Mouse (Mus musculus) MEL (cell line): ENCODE data around the gene Scamp4. TPM values are rescaled to one million over a fixed set of nuclear protein-coding genes. Genes with fewer than 3 reads are reported as not detected.

Experiments
- DNase-seq: peaks from one replicate; pipeline ENCODE4 v3.0.0; 2011; ENCODE audit warnings: low read depth, low spot score
- H3K27ac ChIP-seq: 2 replicates; pipeline ENCODE4 v1.5.1; 2012; ENCODE audit warnings: low read depth, mild to moderate bottlenecking, control low read depth, low read length, moderate library complexity; ENCODE audit not compliant: control insufficient read depth
- H3K27me3 ChIP-seq, 2 experiments: fragments of 150-350 bp in 1 of 2; sonication (generic) in 1 of 2; 2 replicates each; pipeline ENCODE4 v1.6.1; 2012; ENCODE audit warnings: low read length in 2 of 2, mild to moderate bottlenecking in 2 of 2, improper control_type of control experiment in 1 of 2, moderate library complexity in 1 of 2; ENCODE audit not compliant: insufficient read depth in 2 of 2, control insufficient read depth in 1 of 2
- H3K36me3 ChIP-seq, 2 experiments: 2 replicates each; pipeline ENCODE4 v1.6.1; 2012 to 2014; ENCODE audit warnings: low read length in 2 of 2, improper control_type of control experiment in 1 of 2, inconsistent platforms in 1 of 2, mild to moderate bottlenecking in 1 of 2; ENCODE audit not compliant: insufficient read depth in 2 of 2, control insufficient read depth in 1 of 2
- H3K4me1 ChIP-seq, 2 experiments: fragments of 150-350 bp in 1 of 2; sonication (generic) in 1 of 2; 2 replicates each; pipeline ENCODE4 v1.6.1; 2012; ENCODE audit warnings: low read length in 2 of 2, improper control_type of control experiment in 1 of 2, mild to moderate bottlenecking in 1 of 2; ENCODE audit not compliant: insufficient read depth in 2 of 2, control insufficient read depth in 1 of 2
- H3K4me3 ChIP-seq, 2 experiments: fragments of 150-350 bp in 1 of 2; sonication (generic) in 1 of 2; 2 replicates each; pipeline ENCODE4 v1.5.1; 2012; ENCODE audit warnings: low read depth in 2 of 2, low read length in 2 of 2, mild to moderate bottlenecking in 2 of 2, moderate library complexity in 2 of 2, control low read depth in 1 of 2, improper control_type of control experiment in 1 of 2; ENCODE audit not compliant: control insufficient read depth in 1 of 2, insufficient read depth in 1 of 2
- H3K79me2 ChIP-seq: 2 replicates; pipeline ENCODE4 v1.6.1; 2012; ENCODE audit warnings: mild to moderate bottlenecking, low read length, moderate library complexity; ENCODE audit not compliant: control insufficient read depth, poor library complexity, insufficient read depth
- H3K9ac ChIP-seq: 2 replicates; pipeline ENCODE4 v1.6.1; 2012; ENCODE audit warnings: low read depth, mild to moderate bottlenecking, control low read depth, low read length, moderate library complexity; ENCODE audit not compliant: control insufficient read depth, poor library complexity, severe bottlenecking
- H3K9me3 ChIP-seq: fragments of 150-350 bp; sonication (generic); replicated peaks from 2 replicates; pipeline ENCODE4 v1.6.1; 2012; ENCODE audit warnings: mild to moderate bottlenecking, low read length, improper control_type of control experiment, moderate library complexity; ENCODE audit not compliant: insufficient read depth
- BHLHE40 ChIP-seq: IDR thresholded peaks from 2 replicates; pipeline ENCODE4 v1.6.1; 2012; ENCODE audit warnings: low read depth, mild to moderate bottlenecking, inconsistent platforms, low read length, improper control_type of control experiment, borderline replicate concordance
- CHD2 ChIP-seq: IDR thresholded peaks from 2 replicates; pipeline ENCODE4 v1.6.1; 2011; ENCODE audit warnings: low read length, improper control_type of control experiment
- CTCF ChIP-seq, 3 experiments: IDR thresholded peaks in 2 of 3; conservative IDR thresholded peaks in 1 of 3; 2 replicates each; pipeline ENCODE4 v1.5.1; 2011 to 2012; ENCODE audit warnings: low read length in 3 of 3, low read depth in 2 of 3, mild to moderate bottlenecking in 2 of 3, improper control_type of control experiment in 1 of 3, inconsistent platforms in 1 of 3, mixed read lengths in 1 of 3, moderate library complexity in 1 of 3; ENCODE audit not compliant: control insufficient read depth in 1 of 3, insufficient read depth in 1 of 3, poor library complexity in 1 of 3, severe bottlenecking in 1 of 3
- E2F4 ChIP-seq: IDR thresholded peaks from 2 replicates; pipeline ENCODE4 v1.6.1; 2011; ENCODE audit warnings: low read depth, low read length, improper control_type of control experiment, borderline replicate concordance
- ELF1 ChIP-seq: IDR thresholded peaks from 2 replicates; pipeline ENCODE4 v1.6.1; 2014; ENCODE audit warnings: low read depth, mild to moderate bottlenecking, inconsistent platforms, low read length, improper control_type of control experiment, moderate library complexity
- EP300 ChIP-seq, 2 experiments: IDR thresholded peaks; 2 replicates each; pipeline ENCODE4 v1.6.1; 2011; ENCODE audit warnings: improper control_type of control experiment in 2 of 2, low read length in 2 of 2, low read depth in 1 of 2, mild to moderate bottlenecking in 1 of 2
- ETS1 ChIP-seq: IDR thresholded peaks from 2 replicates; pipeline ENCODE4 v1.6.1; 2012; ENCODE audit warnings: low read depth, mild to moderate bottlenecking, inconsistent platforms, low read length, improper control_type of control experiment, moderate library complexity
- GABPA ChIP-seq: IDR thresholded peaks from 2 replicates; pipeline ENCODE4 v1.6.1; 2012; ENCODE audit warnings: low read depth, mild to moderate bottlenecking, inconsistent platforms, low read length, improper control_type of control experiment, moderate library complexity
- GATA1 ChIP-seq: IDR thresholded peaks from 2 replicates; pipeline ENCODE4 v1.6.1; 2011; ENCODE audit warnings: low read depth, low read length, improper control_type of control experiment
- HCFC1 ChIP-seq: IDR thresholded peaks from 2 replicates; pipeline ENCODE4 v1.6.1; 2012; ENCODE audit warnings: low read depth, mild to moderate bottlenecking, inconsistent platforms, low read length, improper control_type of control experiment, moderate library complexity
- JUND ChIP-seq: IDR thresholded peaks from 2 replicates; pipeline ENCODE4 v1.6.1; 2011; ENCODE audit warnings: low read depth, mild to moderate bottlenecking, improper control_type of control experiment, low read length
- KAT2A ChIP-seq: conservative IDR thresholded peaks from 2 replicates; pipeline ENCODE4 v1.6.1; 2012; ENCODE audit warnings: low read depth, low read length, improper control_type of control experiment, inconsistent platforms
- MAFK ChIP-seq: IDR thresholded peaks from 2 replicates; pipeline ENCODE4 v1.6.1; 2011; ENCODE audit warnings: low read depth, mild to moderate bottlenecking, low read length, improper control_type of control experiment, borderline replicate concordance
- MAX ChIP-seq: IDR thresholded peaks from 2 replicates; pipeline ENCODE4 v1.6.1; 2011; ENCODE audit warnings: low read length, improper control_type of control experiment
- MAZ ChIP-seq: IDR thresholded peaks from 2 replicates; pipeline ENCODE4 v1.6.1; 2012; ENCODE audit warnings: low read depth, mild to moderate bottlenecking, inconsistent platforms, low read length, improper control_type of control experiment
- MEF2A ChIP-seq: IDR thresholded peaks from 2 replicates; pipeline ENCODE4 v1.6.1; 2014; ENCODE audit warnings: low read depth, mild to moderate bottlenecking, inconsistent platforms, low read length, improper control_type of control experiment; ENCODE audit not compliant: poor library complexity, insufficient replicate concordance, severe bottlenecking; ENCODE audit errors: extremely low read depth
- MXI1 ChIP-seq: IDR thresholded peaks from 2 replicates; pipeline ENCODE4 v1.6.1; 2011; ENCODE audit warnings: mild to moderate bottlenecking, low read depth, low read length, improper control_type of control experiment
- MYB ChIP-seq: IDR thresholded peaks from 2 replicates; pipeline ENCODE4 v1.6.1; 2011; ENCODE audit warnings: mild to moderate bottlenecking, low read depth, low read length, improper control_type of control experiment
- MYC ChIP-seq: IDR thresholded peaks from 2 replicates; pipeline ENCODE4 v1.6.1; 2011; ENCODE audit warnings: low read depth, mild to moderate bottlenecking, low read length, improper control_type of control experiment, moderate library complexity
- NELFE ChIP-seq: IDR thresholded peaks from 2 replicates; pipeline ENCODE4 v1.6.1; 2011; ENCODE audit warnings: low read depth, low read length, improper control_type of control experiment
- NRF1 ChIP-seq: IDR thresholded peaks from 2 replicates; pipeline ENCODE4 v1.6.1; 2014; ENCODE audit warnings: low read depth, mild to moderate bottlenecking, inconsistent platforms, low read length, improper control_type of control experiment, moderate library complexity; ENCODE audit not compliant: poor library complexity, insufficient read depth, severe bottlenecking
- POLR2A ChIP-seq, 2 experiments: IDR thresholded peaks; 2 replicates each; pipeline ENCODE4 v1.6.1; 2011 to 2012; ENCODE audit warnings: low read length in 2 of 2, mild to moderate bottlenecking in 2 of 2, control low read depth in 1 of 2, improper control_type of control experiment in 1 of 2, low read depth in 1 of 2, moderate library complexity in 1 of 2; ENCODE audit not compliant: control insufficient read depth in 1 of 2, insufficient read depth in 1 of 2, poor library complexity in 1 of 2
- POLR2AphosphoS2 ChIP-seq: IDR thresholded peaks from 2 replicates; pipeline ENCODE4 v1.6.1; 2011; ENCODE audit warnings: low read length, improper control_type of control experiment
- POLR2AphosphoS5 ChIP-seq: IDR thresholded peaks from 2 replicates; pipeline ENCODE4 v1.6.1; 2012; ENCODE audit warnings: low read depth, borderline replicate concordance, mild to moderate bottlenecking, inconsistent platforms, low read length, moderate library complexity, mixed read lengths
- RAD21 ChIP-seq: IDR thresholded peaks from 2 replicates; pipeline ENCODE4 v1.6.1; 2011; ENCODE audit warnings: mild to moderate bottlenecking, low read depth, low read length, improper control_type of control experiment
- RCOR1 ChIP-seq: IDR thresholded peaks from 2 replicates; pipeline ENCODE4 v1.6.1; 2012; ENCODE audit warnings: low read depth, mild to moderate bottlenecking, inconsistent platforms, low read length, improper control_type of control experiment
- SIN3A ChIP-seq: IDR thresholded peaks from 2 replicates; pipeline ENCODE4 v1.6.1; 2012; ENCODE audit warnings: low read length, improper control_type of control experiment, inconsistent platforms
- TBP ChIP-seq: IDR thresholded peaks from 2 replicates; pipeline ENCODE4 v1.8.0; 2011; ENCODE audit warnings: low read depth, low read length, improper control_type of control experiment
- TCF12 ChIP-seq: IDR thresholded peaks from 2 replicates; pipeline ENCODE4 v1.6.1; 2014; ENCODE audit warnings: low read depth, mild to moderate bottlenecking, inconsistent platforms, low read length, improper control_type of control experiment, moderate library complexity
- UBTF ChIP-seq: IDR thresholded peaks from 2 replicates; pipeline ENCODE4 v1.6.1; 2012; ENCODE audit warnings: low read depth, mild to moderate bottlenecking, inconsistent platforms, low read length, improper control_type of control experiment, moderate library complexity, borderline replicate concordance; ENCODE audit not compliant: insufficient read depth
- USF1 ChIP-seq: IDR thresholded peaks from 2 replicates; pipeline ENCODE4 v1.6.1; 2014; ENCODE audit warnings: low read depth, mild to moderate bottlenecking, inconsistent platforms, low read length, improper control_type of control experiment, moderate library complexity
- USF2 ChIP-seq, 2 experiments: IDR thresholded peaks; 2 replicates each; pipeline ENCODE4 v1.6.1; 2011 to 2012; ENCODE audit warnings: improper control_type of control experiment in 2 of 2, low read length in 2 of 2, borderline replicate concordance in 1 of 2, inconsistent platforms in 1 of 2, low read depth in 1 of 2, mild to moderate bottlenecking in 1 of 2; ENCODE audit not compliant: insufficient read depth in 1 of 2
- ZC3H11A ChIP-seq: IDR thresholded peaks from 2 replicates; pipeline ENCODE4 v1.6.1; 2012; ENCODE audit warnings: low read depth, mild to moderate bottlenecking, inconsistent platforms, low read length, improper control_type of control experiment
- ZKSCAN1 ChIP-seq: IDR thresholded peaks from 2 replicates; pipeline ENCODE4 v1.6.1; 2012; ENCODE audit warnings: low read depth, mild to moderate bottlenecking, inconsistent platforms, low read length, improper control_type of control experiment, moderate library complexity
- ZMIZ1 ChIP-seq: IDR thresholded peaks from 2 replicates; pipeline ENCODE4 v1.6.1; 2012; ENCODE audit warnings: low read depth, mild to moderate bottlenecking, inconsistent platforms, low read length, improper control_type of control experiment, moderate library complexity
- polyA plus RNA-seq, 2 experiments: library from polyadenylated mRNA; stranded (reverse) in 1 of 2; unstranded in 1 of 2; fragments of >175 nt in 1 of 2; fragments of >200 nt in 1 of 2; gene quantifications; 2 replicates each; pipeline versions ENCODE4 v1.2.1 to v1.2.4; 2012; ENCODE audit warnings: low replicate concordance in 2 of 2, low read depth in 1 of 2; ENCODE audit not compliant: insufficient read length in 2 of 2, insufficient read depth in 1 of 2, missing spikeins in 1 of 2
- total RNA-seq: library from RNA; depleted of rRNA; stranded (reverse); fragments of 300-350 nt; gene quantifications from 2 replicates; pipeline ENCODE4 v1.2.3, GENCODE M21; 2012

Gene Scamp4
- total and polyA plus RNA-seq, 3 experiments: 34.2 to 140 TPM; not detected in 1

- Histone ChIP-seq H3K9me3 (no peaks in the 10 kb centered on the region), H3K4me3 (peak within 1 kb of the TSS; percentile 67 to 97), H3K4me1 (peaks cover 0 to 10% of the 10 kb centered on the region in 2 experiments; a peak in 2 of 4 replicates), H3K9ac (peak within 1 kb of the TSS; percentile 96), H3K27me3 (no peaks in the 10 kb centered on the region), H3K79me2 (peaks cover 49% of the 10 kb centered on the region), H3K27ac (peak within 1 kb of the TSS; percentile 97), H3K36me3 (peaks cover 0 to 10% of the 10 kb centered on the region in 2 experiments; a peak in 2 of 4 replicates)
- DNase-seq: peak; percentile 98
- TF ChIP-seq MYB (no peak), HCFC1 (peak; percentile 95), ZC3H11A (no peak), TCF12 (peak; percentile 55; the same call in 1 of the 2 replicates), E2F4 (no peak), MAX (peak; percentile 100), POLR2AphosphoS2 (no peak), NELFE (peak; percentile 53), KAT2A (peak; percentile 91), UBTF (no peak), ZKSCAN1 (no peak), CTCF (IDR thresholded peaks at IDR 0.05 in 2 of 3, conservative IDR thresholded peaks at IDR 0.05 in 1 of 3; ENCODE audit: control insufficient read depth in 1 of 3, insufficient read depth in 1 of 3, low read depth in 2 of 3, low read length in 3 of 3, poor library complexity in 1 of 3, severe bottlenecking in 1 of 3) (peak; percentile 67 to 88 (median 86)), ZMIZ1 (no peak; the same call in 1 of the 2 replicates), RAD21 (peak; percentile 54), POLR2AphosphoS5 (no peak), SIN3A (peak; percentile 96), MAZ (no peak), USF2 (IDR thresholded peaks at IDR 0.05; ENCODE audit: borderline replicate concordance in 1 of 2, insufficient read depth in 1 of 2, low read depth in 1 of 2, low read length in 2 of 2) (no peak), ETS1 (peak; percentile 28; the same call in 1 of the 2 replicates), CHD2 (no peak), MAFK (no peak), EP300 (IDR thresholded peaks at IDR 0.05; ENCODE audit: low read depth in 1 of 2, low read length in 2 of 2) (no peak), POLR2A (IDR thresholded peaks at IDR 0.05; ENCODE audit: control insufficient read depth in 1 of 2, insufficient read depth in 1 of 2, low read depth in 1 of 2, low read length in 2 of 2, poor library complexity in 1 of 2) (peak; percentile 66 to 69; a peak in 3 of 4 replicates), USF1 (0 out of 2 replicates have a peak, but pooled peaks have one; percentile 18), MYC (peak; percentile 69; the same call in 1 of the 2 replicates), JUND (no peak), ELF1 (peak; percentile 66; the same call in 1 of the 2 replicates), MXI1 (peak; percentile 66), GATA1 (0 out of 2 replicates have a peak, but pooled peaks have one; percentile 4), BHLHE40 (no peak), TBP (peak; percentile 78), MEF2A (no peak), NRF1 (no peak), GABPA (no peak), RCOR1 (no peak; the same call in 1 of the 2 replicates)
Observed at GRCm38 (mm10) chr10:80561116-80561944, 41.3 kb upstream of the Scamp4 start, which contains the start of gene Rexo1. Gene Rexo1, minus strand, starts transcription at chr10:80561560.
